Mouse (Mus musculus) retina, postnatal 1 day (tissue): ENCODE data around the gene Cstf1.

Source experiments
- DNase-seq: peaks from one replicate; pipeline ENCODE4 v3.0.0-alpha.2; 2012

Gene Cstf1

GRCm38 (mm10) chr2:172416876-172417275 lies 46.4 kb downstream of the Cstf1 start:
- no peak for DNase-seq

DNA sequence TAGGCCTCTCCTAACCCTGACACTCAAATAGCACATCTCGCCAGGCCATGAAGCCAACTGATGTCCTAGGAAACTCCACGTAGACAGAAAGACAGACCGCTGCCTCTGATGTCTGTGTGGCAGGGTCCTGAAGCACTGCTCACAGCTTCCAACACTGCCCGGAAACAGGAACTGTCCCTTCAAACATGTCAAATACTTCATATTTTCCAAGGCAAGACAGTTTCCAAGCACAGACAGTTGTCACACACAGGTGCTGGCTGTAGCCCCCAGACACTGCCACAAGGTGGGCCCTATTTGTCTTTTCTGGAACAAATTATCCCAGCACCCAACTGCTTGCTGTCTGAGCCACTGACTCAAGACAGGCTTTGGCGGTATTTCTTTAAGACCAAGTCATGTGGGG lies 47.7 kb downstream of the Cstf1 start:
- no peak for DNase-seq

- DNase-seq = no peak
Measured at GRCm38 (mm10) chr2:172430609-172431008, 60.1 kb downstream of the Cstf1 start.
